Mouse (Mus musculus) gastrocnemius, postnatal 25 days (tissue): ENCODE measurements around the gene Olfr633. TPM values are rescaled to one million over a fixed set of nuclear protein-coding genes. Genes with fewer than 3 reads are reported as not detected.
"Not testable (repeated sequence)": the region's sequence is repeated elsewhere in the genome, so short reads cannot be mapped to it uniquely, and the experiment has no call there.

Source experiments
- DNase-seq: peaks from one replicate; pipeline ENCODE4 v3.0.0; 2022
- long read RNA-seq, 2 experiments: library from polyadenylated mRNA; stranded (forward); transcript quantifications; one replicate each; pipeline ENCODE4 v2.0.0; 2021
- total RNA-seq, 2 experiments: library from RNA; stranded (reverse); gene quantifications; 1 replicate in 1 of 2; 2 replicates in 1 of 2; pipeline ENCODE4 v1.2.3; 2021

Gene Olfr633
- total RNA-seq: not detected
- long read RNA-seq, experiment 1: 0 reads
- long read RNA-seq, experiment 2: 0 reads

DNA sequence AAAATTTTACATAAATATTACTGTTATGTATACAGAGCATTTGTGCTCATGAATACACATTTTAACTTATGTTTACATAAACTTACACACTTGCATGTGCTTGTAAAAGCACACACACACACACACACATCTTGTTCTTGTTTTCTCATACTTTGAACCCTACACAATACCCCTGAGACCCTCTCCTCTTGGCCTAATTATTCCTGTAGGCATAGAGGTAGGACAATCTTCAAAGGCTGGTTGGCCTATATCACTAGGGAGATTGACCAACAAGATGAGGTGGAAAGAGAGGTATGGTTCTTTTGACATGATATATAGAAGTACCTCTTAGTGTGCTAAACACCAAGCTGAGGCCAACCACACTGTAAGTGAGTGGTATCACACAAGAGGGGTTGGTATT is at the start of gene Olfr633:
Gene Olfr633 (plus strand): TSS at position 301 of the 400 bp plus-strand sequence.
- no peak for DNase-seq

GRCm38 (mm10) chr7:103903187-103903586 is 41.0 kb upstream of the Olfr633 start, which contains the start of gene Olfr65:
Olfr65 (plus strand) TSS chr7:103903487.
- DNase-seq: no peak

DNA sequence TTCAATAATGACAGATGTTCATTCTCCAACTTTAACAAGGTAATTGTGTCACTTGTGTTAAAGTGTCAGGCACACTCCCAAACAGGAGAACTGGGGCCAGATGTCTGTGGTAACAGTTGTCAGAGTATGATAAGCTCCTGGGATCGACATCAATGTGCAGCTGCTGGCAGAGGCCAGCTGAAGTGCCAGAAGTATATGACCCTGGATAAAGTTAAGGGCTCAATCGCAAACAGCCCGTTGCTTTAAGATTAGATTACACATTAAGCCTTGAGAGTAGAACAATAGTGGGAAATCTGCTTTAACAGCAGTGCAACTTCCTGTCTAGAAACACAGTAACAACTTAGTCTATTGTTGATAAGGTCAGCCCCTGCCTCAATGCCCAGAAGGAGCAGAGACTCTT is 34.2 kb upstream of the Olfr633 start:
- no peak for DNase-seq

GRCm38 (mm10) chr7:103912969-103913511 is 31.2 kb upstream of the Olfr633 start:
- no peak for DNase-seq

DNA sequence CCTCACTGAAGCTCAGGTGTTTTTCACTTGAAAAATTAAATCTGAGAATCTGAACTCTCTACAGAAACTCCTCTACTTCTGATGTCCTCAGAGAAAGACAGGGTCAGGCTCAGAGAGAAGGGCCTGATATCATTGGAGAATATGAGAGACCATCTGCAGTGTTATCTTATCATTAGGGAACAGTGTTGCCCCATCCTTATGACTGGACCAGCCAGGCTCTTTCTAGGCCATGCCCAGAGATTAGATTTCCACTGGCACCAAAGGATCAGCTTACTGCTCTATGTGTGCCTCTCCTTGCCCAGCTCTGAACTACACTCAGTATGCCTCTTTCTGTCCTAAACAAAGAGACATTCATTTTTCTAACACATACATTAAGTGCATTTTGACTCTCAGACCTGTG is 28.9 kb upstream of the Olfr633 start:
- no peak for DNase-seq

DNA sequence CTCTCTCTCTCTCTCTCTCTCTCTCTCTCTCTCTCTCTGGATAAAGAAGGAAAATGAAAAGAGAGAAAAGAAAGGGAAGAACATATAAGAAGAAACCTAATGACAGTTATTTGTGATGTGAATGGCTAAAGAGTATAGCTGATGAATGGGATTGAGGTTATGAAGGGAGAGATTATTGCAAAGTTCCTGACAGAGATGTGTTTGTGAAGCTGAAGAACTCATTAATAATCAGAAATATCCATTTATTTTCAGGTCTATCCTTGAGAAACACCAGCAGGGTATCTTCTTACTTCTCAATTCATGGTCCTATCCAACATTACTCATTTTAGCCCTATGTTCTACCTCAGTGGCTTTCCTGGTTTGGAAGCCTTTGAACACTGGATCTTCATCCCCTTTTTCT is 15.7 kb upstream of the Olfr633 start, which contains the start of gene Olfr631:
Gene Olfr631 (plus strand): TSS at position 301 of the 400 bp plus-strand sequence.
- no peak for DNase-seq

GRCm38 (mm10) chr7:103934264-103934663 is 10.0 kb upstream of the Olfr633 start, which contains the start of gene Olfr632:
Olfr632 (plus strand) TSS chr7:103934347.
- DNase-seq: no peak

GRCm38 (mm10) chr7:103942730-103943129 is 1.5 kb upstream of the Olfr633 start:
- DNase-seq: no peak

- not testable (repeated sequence) for DNase-seq
These were observed 22.6 kb downstream of the Olfr633 start for GRCm38 (mm10) chr7:103966873-103967272.

- no peak for DNase-seq
These were observed 26.6 kb downstream of the Olfr633 start, which contains the start of gene Olfr635 for GRCm38 (mm10) chr7:103970852-103971251. Olfr635 (plus strand) TSS chr7:103971152.

GRCm38 (mm10) chr7:103971782-103972181 is 27.5 kb downstream of the Olfr633 start:
- no peak for DNase-seq

GRCm38 (mm10) chr7:103998446-103998845 is 54.2 kb downstream of the Olfr633 start, which contains the start of gene Olfr638:
Olfr638 (plus strand) TSS chr7:103998746.
- no peak for DNase-seq

Other genes starting within 250 kb of the Olfr633 start
- not detected for gene Olfr243, start 229.8 kb upstream of the Olfr633 start, total RNA-seq
- not detected for gene Olfr628, start 214.1 kb upstream of the Olfr633 start, total RNA-seq
- not detected for gene Olfr629, start 199.5 kb upstream of the Olfr633 start, total RNA-seq
- gene Olfr630, start 187.1 kb upstream of the Olfr633 start, total RNA-seq: not detected
- not detected for gene Olfr69, start 172.8 kb upstream of the Olfr633 start, total RNA-seq
- gene Olfr68, start 164.7 kb upstream of the Olfr633 start, total RNA-seq: not detected
- gene Olfr67, start 152.6 kb upstream of the Olfr633 start, total RNA-seq: not detected
- 100 to 1,000 TPM in 1 of 2 experiments, 10 to 100 TPM in 1; 60.5 to 281 TPM for gene Hbb-bt, start 130.4 kb upstream of the Olfr633 start, total RNA-seq
- 1,000 to 10,000 TPM in 1 of 2 experiments, 100 to 1,000 TPM in 1; 504 to 2,205 TPM for gene Hbb-bs, start 116.3 kb upstream of the Olfr633 start, total RNA-seq
- not detected for gene Hbb-bh2, start 103.9 kb upstream of the Olfr633 start, total RNA-seq
- not detected for gene Hbb-bh1, start 101.3 kb upstream of the Olfr633 start, total RNA-seq
- gene Hbb-y, start 91.2 kb upstream of the Olfr633 start, total RNA-seq: not detected
- gene Olfr66, start 58.2 kb upstream of the Olfr633 start, total RNA-seq: not detected
- gene Olfr64, start 50.0 kb upstream of the Olfr633 start, total RNA-seq: not detected
- gene Olfr65, start 41.0 kb upstream of the Olfr633 start, total RNA-seq: not detected
- gene Olfr631, start 15.6 kb upstream of the Olfr633 start, total RNA-seq: not detected
- not detected for gene Olfr632, start 10.1 kb upstream of the Olfr633 start, total RNA-seq
- not detected for gene Olfr635, start 26.7 kb downstream of the Olfr633 start, total RNA-seq
- not detected for gene Olfr638, start 54.3 kb downstream of the Olfr633 start, total RNA-seq
- not detected for gene Olfr639, start 72.9 kb downstream of the Olfr633 start, total RNA-seq
- gene Olfr640, start 81.1 kb downstream of the Olfr633 start, total RNA-seq: not detected
- gene Olfr641, start 91.0 kb downstream of the Olfr633 start, total RNA-seq: not detected
- gene Olfr642, start 108.2 kb downstream of the Olfr633 start, total RNA-seq: not detected
- not detected for gene 4930516K23Rik, start 117.0 kb downstream of the Olfr633 start, total RNA-seq
- not detected for gene Olfr644, start 127.4 kb downstream of the Olfr633 start, total RNA-seq
- not detected for gene Olfr645, start 141.0 kb downstream of the Olfr633 start, total RNA-seq
- gene Olfr646, start 160.4 kb downstream of the Olfr633 start, total RNA-seq: not detected
- not detected for gene Ubqln5, start 185.4 kb downstream of the Olfr633 start, total RNA-seq
- gene Olfr643, start 193.0 kb downstream of the Olfr633 start, total RNA-seq: not detected
- not detected for gene Ubqln3, start 198.8 kb downstream of the Olfr633 start, total RNA-seq
- not detected for gene Ubqlnl, start 206.1 kb downstream of the Olfr633 start, total RNA-seq
- gene Olfm5, start 220.4 kb downstream of the Olfr633 start, total RNA-seq: not detected
- gene Olfr648, start 239.0 kb downstream of the Olfr633 start, total RNA-seq: not detected